Mouse (Mus musculus) ES-Bruce4 (cell line): ENCODE measurements around the gene Adk.

Source experiments
- CTCF ChIP-seq: IDR thresholded peaks from one replicate; pipeline ENCODE4 v1.8.1; 2011; ENCODE audit warnings: low read depth, low read length
- EP300 ChIP-seq: IDR thresholded peaks from 2 replicates; pipeline ENCODE4 v1.6.1; 2011; ENCODE audit warnings: low read depth, low read length; ENCODE audit not compliant: insufficient read depth

- TF ChIP-seq CTCF: no peak
- no peak for TF ChIP-seq EP300
Observed at GRCm38 (mm10) chr14:21087390-21088060, 35.2 kb downstream of the Adk start.
